Mouse (Mus musculus) cortical plate, adult 2 months (tissue): Measurements from ENCODE around the gene Ndufc1.

Source experiments
- CTCF ChIP-seq: fragments of 200-500 bp; IDR thresholded peaks from 2 replicates; pipeline ENCODE4 v1.5.1; 2011; ENCODE audit warnings: mild to moderate bottlenecking, control low read depth, low read length; ENCODE audit not compliant: insufficient read depth; ENCODE audit errors: extremely low read depth
- POLR2A ChIP-seq: fragments of 200-500 bp; IDR thresholded peaks from 2 replicates; pipeline ENCODE4 v1.6.1; 2011; ENCODE audit warnings: mild to moderate bottlenecking, low read length, control low read depth; ENCODE audit not compliant: insufficient read depth; ENCODE audit errors: extremely low read depth

DNA sequence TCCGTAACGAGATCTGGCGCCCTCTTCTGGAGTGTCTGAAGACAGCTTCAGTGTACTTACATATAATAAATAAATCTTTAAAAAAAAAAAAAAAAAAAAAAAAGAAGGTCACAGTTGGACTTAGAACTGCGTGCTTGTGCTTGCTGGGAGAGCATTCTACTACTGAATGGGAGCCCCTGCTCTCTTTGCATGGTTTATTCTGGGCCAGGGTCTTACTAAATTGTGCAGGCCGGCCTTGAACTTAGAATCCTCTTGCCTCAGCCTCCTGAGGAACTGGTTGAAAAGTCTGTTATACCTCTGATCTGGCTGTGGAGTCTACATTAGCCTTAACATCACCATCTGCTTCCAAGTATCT, 28.2 kb downstream of the Ndufc1 start:
- no peak for TF ChIP-seq CTCF
- no peak for TF ChIP-seq POLR2A
